16 mouse cellular contexts compared by ENCODE assay signal in the genomic region with DNA sequence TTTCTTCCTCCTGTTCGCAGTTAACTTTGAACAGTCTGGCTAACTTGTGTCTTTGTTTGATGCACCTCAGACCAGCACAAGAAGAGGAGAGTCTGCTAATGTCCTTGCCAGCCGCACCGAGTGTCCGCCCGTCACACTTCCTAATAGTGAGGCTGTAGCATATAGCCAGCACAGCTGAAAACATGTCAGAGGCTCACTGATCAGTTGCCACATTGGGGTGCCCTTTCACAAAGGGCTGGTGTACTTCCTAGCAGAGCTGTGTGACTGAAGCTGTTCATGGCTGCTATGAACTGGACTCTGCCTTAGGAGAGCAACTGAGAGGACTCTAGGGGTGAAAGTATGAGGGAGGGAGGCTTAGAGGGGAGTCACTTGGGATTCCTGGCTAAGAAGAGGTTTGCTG.
"Had no signal": no experiment of that assay in that cellular context is flagged by ENCODE, and none has a peak within 500 bp of the region (broad histone marks: within the 10 kb centered on the region; RNA-seq: fewer than 3 reads in every experiment).

No protein-coding gene starts in this region.

- H3K27me3 ChIP-seq: limb, embryonic 15.5 days; liver, embryonic 12.5 days; midbrain, embryonic 12.5 days; neural tube, embryonic 13.5 days; stomach, embryonic 15.5 days had no signal

- H3K9me3 ChIP-seq: limb, embryonic 15.5 days; liver, embryonic 12.5 days; midbrain, embryonic 10.5 days; midbrain, embryonic 12.5 days; neural tube, embryonic 13.5 days; stomach, embryonic 15.5 days had no signal

- H3K4me1 ChIP-seq: limb, embryonic 15.5 days; liver, embryonic 12.5 days; midbrain, embryonic 10.5 days; neural tube, embryonic 13.5 days; stomach, embryonic 15.5 days had no signal

- H3K4me2 ChIP-seq: limb, embryonic 15.5 days; liver, embryonic 12.5 days; lung, embryonic 14.5 days; midbrain, embryonic 12.5 days; neural tube, embryonic 13.5 days; stomach, embryonic 15.5 days had no signal

- DNase-seq: lung, adult 18-20 months; lung, embryonic 14.5 days; lung, postnatal 10 days; lung, postnatal 4 days; midbrain, embryonic 14.5 days; right cerebral cortex, postnatal 14 days had no signal

- H3K27ac ChIP-seq: limb, embryonic 15.5 days; liver, embryonic 12.5 days; liver, embryonic 14.5 days; midbrain, embryonic 10.5 days; midbrain, embryonic 12.5 days; neural tube, embryonic 13.5 days; stomach, embryonic 15.5 days; stomach, postnatal 0 days had no signal

- H3K36me3 ChIP-seq: limb, embryonic 15.5 days; liver, embryonic 12.5 days; midbrain, embryonic 10.5 days; midbrain, embryonic 12.5 days; neural tube, embryonic 13.5 days; stomach, embryonic 15.5 days had no signal

- ATAC-seq: liver, embryonic 12.5 days; midbrain, embryonic 16.5 days had no signal

- H3K4me3 ChIP-seq: limb, embryonic 15.5 days; liver, embryonic 12.5 days; midbrain, embryonic 10.5 days; midbrain, embryonic 12.5 days; myocyte; neural tube, embryonic 13.5 days; stomach, embryonic 15.5 days had no signal

- H3K9ac ChIP-seq: limb, embryonic 15.5 days; liver, embryonic 12.5 days; liver, embryonic 14.5 days; lung, embryonic 14.5 days; midbrain, embryonic 12.5 days; neural tube, embryonic 13.5 days; stomach, embryonic 15.5 days had no signal
